Mouse (Mus musculus): ENCODE measurements around the gene Ugt2b38.
"Not testable (repeated sequence)": the region's sequence is repeated elsewhere in the genome, so short reads cannot be mapped to it uniquely, and the experiment has no call there.

The Ugt2b38 gene

GRCm38 (mm10) chr5:87424041-87424440, at the start of gene Ugt2b38:
Gene Ugt2b38 (minus strand): TSS chr5:87424203.
- H3K36me3 ChIP-seq (ENCODE audit: insufficient read depth, low read length); H3K4me3 ChIP-seq (replicated peaks; ENCODE audit: low read length); H3K9me3 ChIP-seq (ENCODE audit: low read length); H3K4me1 ChIP-seq (replicated peaks; ENCODE audit: low read depth, low read length); H3K27me3 ChIP-seq (ENCODE audit: insufficient read depth, low read length): not testable (repeated sequence)

- no peaks in the 10 kb centered on the region for H3K27me3 ChIP-seq (ENCODE audit: insufficient read depth, low read length)
- TF ChIP-seq NANOG (IDR thresholded peaks at IDR 0.05; ENCODE audit: borderline replicate concordance, low read length) = no peak
- no peak for TF ChIP-seq POU5F1 (IDR thresholded peaks at IDR 0.05; ENCODE audit: borderline replicate concordance, low read length)
- no peak for TF ChIP-seq CTCF (conservative IDR thresholded peaks at IDR 0.05; ENCODE audit: low read length)
- peaks cover 13% of the 10 kb centered on the region for H3K4me1 ChIP-seq (replicated peaks; ENCODE audit: low read depth, low read length)
- no peaks in the 10 kb centered on the region for H3K9me3 ChIP-seq (ENCODE audit: low read length)
- H3K4me3 ChIP-seq (replicated peaks; ENCODE audit: low read length) = no peak overlapping the region
- no peaks in the 10 kb centered on the region for H3K36me3 ChIP-seq (ENCODE audit: insufficient read depth, low read length)
These were observed 34.8 kb upstream of the Ugt2b38 start for GRCm38 (mm10) chr5:87458810-87459209.

- Histone ChIP-seq H3K4me3 (replicated peaks; ENCODE audit: low read length) (no peak overlapping the region), H3K36me3 (ENCODE audit: insufficient read depth, low read length) (no peaks in the 10 kb centered on the region), H3K9me3 (ENCODE audit: low read length) (no peaks in the 10 kb centered on the region), H3K27me3 (ENCODE audit: insufficient read depth, low read length) (no peaks in the 10 kb centered on the region), H3K4me1 (replicated peaks; ENCODE audit: low read depth, low read length) (peaks cover 19% of the 10 kb centered on the region)
- TF ChIP-seq CTCF (conservative IDR thresholded peaks at IDR 0.05; ENCODE audit: low read length) (no peak), NANOG (IDR thresholded peaks at IDR 0.05; ENCODE audit: borderline replicate concordance, low read length) (no peak), POU5F1 (IDR thresholded peaks at IDR 0.05; ENCODE audit: borderline replicate concordance, low read length) (no peak)
These were observed 33.7 kb upstream of the Ugt2b38 start for GRCm38 (mm10) chr5:87457701-87458100.

GRCm38 (mm10) chr5:87456216-87456850, 32.3 kb upstream of the Ugt2b38 start:
- Histone ChIP-seq H3K4me3 (replicated peaks; ENCODE audit: low read length) (no peak overlapping the region), H3K9me3 (ENCODE audit: low read length) (no peaks in the 10 kb centered on the region), H3K36me3 (ENCODE audit: insufficient read depth, low read length) (no peaks in the 10 kb centered on the region), H3K27me3 (ENCODE audit: insufficient read depth, low read length) (no peaks in the 10 kb centered on the region), H3K4me1 (replicated peaks; ENCODE audit: low read depth, low read length) (peaks cover 32% of the 10 kb centered on the region)
- TF ChIP-seq CTCF (conservative IDR thresholded peaks at IDR 0.05; ENCODE audit: low read length) = no peak
- no peak for TF ChIP-seq POU5F1 (IDR thresholded peaks at IDR 0.05; ENCODE audit: borderline replicate concordance, low read length)
- TF ChIP-seq NANOG (IDR thresholded peaks at IDR 0.05; ENCODE audit: borderline replicate concordance, low read length) = no peak

GRCm38 (mm10) chr5:87455519-87455918, 31.5 kb upstream of the Ugt2b38 start:
- H3K4me1 ChIP-seq (replicated peaks; ENCODE audit: low read depth, low read length) = peaks cover 40% of the 10 kb centered on the region
- TF ChIP-seq POU5F1 (IDR thresholded peaks at IDR 0.05; ENCODE audit: borderline replicate concordance, low read length) (no peak), CTCF (conservative IDR thresholded peaks at IDR 0.05; ENCODE audit: low read length) (no peak), NANOG (IDR thresholded peaks at IDR 0.05; ENCODE audit: borderline replicate concordance, low read length) (no peak)
- H3K9me3 ChIP-seq (ENCODE audit: low read length) = no peaks in the 10 kb centered on the region
- H3K36me3 ChIP-seq (ENCODE audit: insufficient read depth, low read length) = no peaks in the 10 kb centered on the region
- H3K4me3 ChIP-seq (replicated peaks; ENCODE audit: low read length) = no peak overlapping the region
- H3K27me3 ChIP-seq (ENCODE audit: insufficient read depth, low read length) = no peaks in the 10 kb centered on the region

GRCm38 (mm10) chr5:87452514-87452913, 28.5 kb upstream of the Ugt2b38 start:
- H3K4me3 ChIP-seq (replicated peaks; ENCODE audit: low read length); H3K9me3 ChIP-seq (ENCODE audit: low read length); H3K36me3 ChIP-seq (ENCODE audit: insufficient read depth, low read length); H3K27me3 ChIP-seq (ENCODE audit: insufficient read depth, low read length): not testable (repeated sequence)
- TF ChIP-seq NANOG (IDR thresholded peaks at IDR 0.05; ENCODE audit: borderline replicate concordance, low read length) = peak; percentile 64
- peaks cover 34% of the 10 kb centered on the region for H3K4me1 ChIP-seq (replicated peaks; ENCODE audit: low read depth, low read length)

- Histone ChIP-seq H3K9me3 (ENCODE audit: low read length) (peaks cover 22% of the 10 kb centered on the region; the same call in 1 of the 2 replicates), H3K36me3 (ENCODE audit: insufficient read depth, low read length) (no peaks in the 10 kb centered on the region), H3K4me1 (replicated peaks; ENCODE audit: low read depth, low read length) (no peaks in the 10 kb centered on the region), H3K27me3 (ENCODE audit: insufficient read depth, low read length) (no peaks in the 10 kb centered on the region), H3K4me3 (replicated peaks; ENCODE audit: low read length) (no peak overlapping the region)
- TF ChIP-seq NANOG (IDR thresholded peaks at IDR 0.05; ENCODE audit: borderline replicate concordance, low read length) (no peak), POU5F1 (IDR thresholded peaks at IDR 0.05; ENCODE audit: borderline replicate concordance, low read length) (no peak), CTCF (conservative IDR thresholded peaks at IDR 0.05; ENCODE audit: low read length) (peak; percentile 43)
These were observed 12.3 kb upstream of the Ugt2b38 start for GRCm38 (mm10) chr5:87436264-87436663.

- no peak for TF ChIP-seq CTCF (conservative IDR thresholded peaks at IDR 0.05; ENCODE audit: low read length)
- TF ChIP-seq POU5F1 (IDR thresholded peaks at IDR 0.05; ENCODE audit: borderline replicate concordance, low read length) = no peak
- TF ChIP-seq NANOG (IDR thresholded peaks at IDR 0.05; ENCODE audit: borderline replicate concordance, low read length) = no peak
- H3K36me3 ChIP-seq (ENCODE audit: insufficient read depth, low read length) = no peaks in the 10 kb centered on the region
- H3K9me3 ChIP-seq (ENCODE audit: low read length) = no peaks in the 10 kb centered on the region
- H3K4me3 ChIP-seq (replicated peaks; ENCODE audit: low read length) = no peak overlapping the region
- no peaks in the 10 kb centered on the region for H3K27me3 ChIP-seq (ENCODE audit: insufficient read depth, low read length)
- H3K4me1 ChIP-seq (replicated peaks; ENCODE audit: low read depth, low read length) = no peaks in the 10 kb centered on the region
These were observed 1.7 kb upstream of the Ugt2b38 start for GRCm38 (mm10) chr5:87425676-87426075.

- H3K4me1 ChIP-seq (replicated peaks; ENCODE audit: low read depth, low read length) = no peaks in the 10 kb centered on the region
- no peaks in the 10 kb centered on the region for H3K27me3 ChIP-seq (ENCODE audit: insufficient read depth, low read length)
- no peaks in the 10 kb centered on the region for H3K36me3 ChIP-seq (ENCODE audit: insufficient read depth, low read length)
- TF ChIP-seq CTCF (conservative IDR thresholded peaks at IDR 0.05; ENCODE audit: low read length) (no peak), NANOG (IDR thresholded peaks at IDR 0.05; ENCODE audit: borderline replicate concordance, low read length) (no peak)
- no peaks in the 10 kb centered on the region for H3K9me3 ChIP-seq (ENCODE audit: low read length)
- no peak overlapping the region for H3K4me3 ChIP-seq (replicated peaks; ENCODE audit: low read length)
These were observed 27.0 kb downstream of the Ugt2b38 start for GRCm38 (mm10) chr5:87396968-87397367.

Measured in E14TG2a.4 (cell line).